ENCODE assay signal across 23 mouse cellular contexts in the genomic region with DNA sequence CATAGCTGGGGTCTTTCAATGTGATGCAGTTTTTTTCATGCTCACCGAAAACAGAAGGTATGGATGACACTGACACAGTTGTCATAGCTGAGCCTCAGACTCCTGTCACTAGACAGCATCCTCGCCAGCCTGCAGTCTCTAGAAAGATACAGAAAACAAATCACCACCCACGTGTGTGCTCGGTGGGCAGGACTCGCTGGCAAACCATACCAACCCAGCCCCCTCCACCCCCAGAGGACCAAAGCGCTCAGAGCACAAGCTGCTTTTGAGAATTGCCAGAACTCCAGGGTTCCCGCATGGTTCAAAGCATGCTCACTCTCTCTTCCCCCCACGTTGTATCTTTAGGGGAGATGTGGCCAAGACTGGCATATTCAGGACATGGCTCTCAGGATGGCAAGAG. TPM values are rescaled to one million over a fixed set of nuclear protein-coding genes. Genes with fewer than 3 reads are reported as not detected.
DNase-seq lines count a peak whose midpoint lies in the region; ATAC-seq and TF ChIP-seq lines count a peak whose summit lies in the region.
"Had no signal": no experiment of that assay in that cellular context is flagged by ENCODE, and none has a peak within 500 bp of the region (broad histone marks: within the 10 kb centered on the region; RNA-seq: fewer than 3 reads in every experiment).

No protein-coding gene starts in this region.

- 0 out of 2 replicates have a peak overlapping the region, but pooled peaks have one; percentile 9 for H3K27ac ChIP-seq in forebrain, postnatal 0 days (ENCODE audit: low read depth, low read length)
- H3K27ac ChIP-seq in forebrain, embryonic 12.5 days: no peak overlapping the region
- H3K27ac ChIP-seq: limb, embryonic 12.5 days; neural tube, embryonic 13.5 days had no signal

- H3K9me3 ChIP-seq in forebrain, postnatal 0 days (ENCODE audit: low read length): no peaks in the 10 kb centered on the region
- no peaks in the 10 kb centered on the region for H3K9me3 ChIP-seq in forebrain, embryonic 12.5 days
- H3K9me3 ChIP-seq: limb, embryonic 12.5 days; neural tube, embryonic 13.5 days had no signal

- H3K27me3 ChIP-seq in forebrain, postnatal 0 days (ENCODE audit: insufficient read depth, low read length): no peaks in the 10 kb centered on the region
- peaks cover 45% of the 10 kb centered on the region for H3K27me3 ChIP-seq in forebrain, embryonic 12.5 days

- H3K4me1 ChIP-seq in forebrain, postnatal 0 days (ENCODE audit: insufficient read depth): peaks cover 3% of the 10 kb centered on the region
- H3K4me1 ChIP-seq in forebrain, embryonic 12.5 days: peaks cover 21% of the 10 kb centered on the region

- DNase-seq in forebrain, postnatal 0 days: no peak
- peak; percentile 50 to 79 for DNase-seq in left cerebral cortex, adult 18-20 months (ENCODE audit: low spot score in 2 of 2)
- DNase-seq in left cerebral cortex, adult 11 months (ENCODE audit: low spot score): no peak
- peak; percentile 27 to 45 for DNase-seq in layer of hippocampus, postnatal 25 days (ENCODE audit: extremely low spot score in 1 of 2, low spot score in 1 of 2)
- DNase-seq in right cerebral cortex, postnatal 36 days (ENCODE audit: low spot score in 2 of 2): peak; percentile 67 to 76
- no peak for DNase-seq in adrenal gland, postnatal 25 days
- no peak for DNase-seq in thymus, postnatal 36 days
- DNase-seq: B cell, adult 2 months; cerebellum, adult 18-20 months; gastrocnemius, postnatal 10 days; kidney, adult 9 months; lung, adult 18-20 months; retina, postnatal 1 day; thymus, postnatal 4 days had no signal

- no peak for TF ChIP-seq CTCF in forebrain, postnatal 0 days (IDR thresholded peaks at IDR 0.05; ENCODE audit: low read depth)

- H3K4me2 ChIP-seq in forebrain, postnatal 0 days (ENCODE audit: low read depth): no peak overlapping the region
- H3K4me2 ChIP-seq in forebrain, embryonic 12.5 days: no peak overlapping the region
- H3K4me2 ChIP-seq: limb, embryonic 12.5 days; neural tube, embryonic 13.5 days had no signal

- H3K9ac ChIP-seq in forebrain, postnatal 0 days: no peak overlapping the region
- no peak overlapping the region for H3K9ac ChIP-seq in forebrain, embryonic 12.5 days
- H3K9ac ChIP-seq: limb, embryonic 12.5 days; neural tube, embryonic 13.5 days had no signal

- no peak overlapping the region for H3K4me3 ChIP-seq in forebrain, postnatal 0 days (ENCODE audit: low read depth, low read length)
- no peak overlapping the region for H3K4me3 ChIP-seq in forebrain, embryonic 12.5 days (replicated peaks)
- H3K4me3 ChIP-seq: erythroblast, embryonic 14.5 days; limb, embryonic 12.5 days; neural tube, embryonic 13.5 days had no signal

- H3K36me3 ChIP-seq in forebrain, postnatal 0 days (ENCODE audit: insufficient read depth): no peaks in the 10 kb centered on the region
- no peaks in the 10 kb centered on the region for H3K36me3 ChIP-seq in forebrain, embryonic 12.5 days (replicated peaks)
- H3K36me3 ChIP-seq: limb, embryonic 12.5 days; neural tube, embryonic 13.5 days had no signal

- 43% methylated on average over 8 of the region's 8 CpGs for WGBS in forebrain, postnatal 0 days
- 75% methylated on average over 8 of the region's 8 CpGs for WGBS in forebrain, embryonic 12.5 days

- peak; percentile 17; the same call in 1 of the 2 replicates for ATAC-seq in forebrain, postnatal 0 days
- no peak for ATAC-seq in forebrain, embryonic 12.5 days (ENCODE audit: low FRiP score)
- ATAC-seq: hindbrain, embryonic 16.5 days had no signal

RNA-seq across cellular contexts. Expression of a gene that starts 2.6 kb away (rescaled TPM):
- 49.7 and 56.3 TPM in 2 replicates for total RNA-seq in forebrain, postnatal 0 days (2014; rRNA removed)
- 5.9 and 12.3 TPM in 2 replicates for polyA plus RNA-seq in forebrain, postnatal 0 days (2015; fragmentation: Nextera tagmentation; extraction: Ambion mirVana)
- 8.0 and 9.4 TPM in 2 replicates for polyA plus RNA-seq in forebrain, embryonic 12.5 days (2016; fragmentation: Nextera tagmentation; extraction: Ambion mirVana)
- 10 to 100 TPM; 71.1 to 83.1 TPM for total RNA-seq in left cerebral cortex, adult 18-20 months (2021)
- 10 to 100 TPM; 64.7 to 74.9 TPM for total RNA-seq in layer of hippocampus, postnatal 25 days (2021)
- total RNA-seq in adrenal gland, postnatal 25 days (2021): 18.1 and 19.8 TPM in 2 replicates

RNA-seq across cellular contexts. Expression of a gene that starts 51.7 kb away (rescaled TPM):
- not detected in 2 replicates for total RNA-seq in forebrain, postnatal 0 days (2014; rRNA removed)
- polyA plus RNA-seq in forebrain, postnatal 0 days (2015; fragmentation: Nextera tagmentation; extraction: Ambion mirVana): not detected in 2 replicates
- not detected in 2 replicates for polyA plus RNA-seq in forebrain, embryonic 12.5 days (2016; fragmentation: Nextera tagmentation; extraction: Ambion mirVana)
- not detected for total RNA-seq in left cerebral cortex, adult 18-20 months (2021)
- not detected for total RNA-seq in layer of hippocampus, postnatal 25 days (2021)
- not detected in 2 replicates for total RNA-seq in adrenal gland, postnatal 25 days (2021)
- total RNA-seq: ES-E14; gastrocnemius, postnatal 10 days; megakaryocyte progenitor cell, adult 5-6 weeks; midbrain, postnatal 0 days had no signal
- polyA plus RNA-seq: erythroblast, embryonic 14.5 days; hindbrain, embryonic 16.5 days; limb, embryonic 12.5 days; midbrain, postnatal 0 days; neural tube, embryonic 13.5 days; stomach, embryonic 14.5 days had no signal

Comparison
In these comparisons a context has a peak if more than half of its experiments do, and no peak if none do; other contexts are left out.
1. DNase-seq: peak in left cerebral cortex, adult 18-20 months (2 of 2), layer of hippocampus, postnatal 25 days (2 of 2) and right cerebral cortex, postnatal 36 days (2 of 2); none in forebrain, postnatal 0 days (single experiment), left cerebral cortex, adult 11 months (single experiment), adrenal gland, postnatal 25 days (single experiment) and thymus, postnatal 36 days (0 of 2).